Mouse (Mus musculus) E14TG2a.4 (cell line): ENCODE measurements around the gene Pik3c2a.

Experiments used
- H3K27me3 ChIP-seq: 2 replicates; pipeline ENCODE4 v1.6.1; 2014; ENCODE audit warnings: low read length, control low read depth; ENCODE audit not compliant: insufficient read depth
- H3K36me3 ChIP-seq: 2 replicates; pipeline ENCODE4 v1.6.1; 2014; ENCODE audit warnings: low read length, control low read depth; ENCODE audit not compliant: insufficient read depth
- H3K4me1 ChIP-seq: replicated peaks from 2 replicates; pipeline ENCODE4 v1.6.1; 2014; ENCODE audit warnings: low read depth, low read length, control low read depth
- H3K4me3 ChIP-seq: replicated peaks from 2 replicates; pipeline ENCODE4 v1.5.1; 2014; ENCODE audit warnings: mild to moderate bottlenecking, low read length
- H3K9me3 ChIP-seq: 2 replicates; pipeline ENCODE4 v1.6.1; 2014; ENCODE audit warnings: low read length, control low read depth
- CTCF ChIP-seq: conservative IDR thresholded peaks from 2 replicates; pipeline ENCODE4 v1.5.1; 2014; ENCODE audit warnings: low read length
- NANOG ChIP-seq: IDR thresholded peaks from 2 replicates; pipeline ENCODE4 v1.6.1; 2014; ENCODE audit warnings: borderline replicate concordance, low read length, mixed read lengths
- POU5F1 ChIP-seq: IDR thresholded peaks from 2 replicates; pipeline ENCODE4 v1.6.1; 2014; ENCODE audit warnings: low read length, borderline replicate concordance

Pik3c2a gene

GRCm38 (mm10) chr7:116336226-116336625, 107.0 kb downstream of the Pik3c2a start:
- Histone ChIP-seq H3K4me3 (no peak overlapping the region), H3K36me3 (peaks cover 64% of the 10 kb centered on the region), H3K4me1 (peaks cover 32% of the 10 kb centered on the region), H3K27me3 (no peaks in the 10 kb centered on the region), H3K9me3 (no peaks in the 10 kb centered on the region)
- no peak for TF ChIP-seq POU5F1
- no peak for TF ChIP-seq NANOG
- peak; percentile 69 for TF ChIP-seq CTCF

GRCm38 (mm10) chr7:116335133-116335532, 108.1 kb downstream of the Pik3c2a start:
- TF ChIP-seq NANOG, result no peak
- no peak for TF ChIP-seq CTCF
- peak overlapping the region; percentile 95 for H3K4me3 ChIP-seq
- peaks cover 27% of the 10 kb centered on the region for H3K4me1 ChIP-seq
- no peaks in the 10 kb centered on the region for H3K9me3 ChIP-seq
- no peaks in the 10 kb centered on the region for H3K27me3 ChIP-seq
- peaks cover 62% of the 10 kb centered on the region for H3K36me3 ChIP-seq

GRCm38 (mm10) chr7:116334669-116335038, 108.6 kb downstream of the Pik3c2a start:
- Histone ChIP-seq H3K9me3 (no peaks in the 10 kb centered on the region), H3K4me3 (peak overlapping the region; percentile 95)

GRCm38 (mm10) chr7:116333713-116334668, 109.3 kb downstream of the Pik3c2a start, which contains the start of gene Rps13:
Rps13 (minus strand) TSS chr7:116334195.
- no peaks in the 10 kb centered on the region for H3K27me3 ChIP-seq
- TF ChIP-seq POU5F1, result no peak
- TF ChIP-seq NANOG, result no peak
- TF ChIP-seq CTCF, result no peak
- no peaks in the 10 kb centered on the region for H3K9me3 ChIP-seq
- H3K4me3 ChIP-seq, result peak within 1 kb of the TSS; percentile 95
- H3K36me3 ChIP-seq, result peaks cover 50% of the 10 kb centered on the region
- peaks cover 21% of the 10 kb centered on the region for H3K4me1 ChIP-seq

More at GRCm38 (mm10) chr7:116334669-116335038, 108.6 kb downstream of the Pik3c2a start:
- Histone ChIP-seq H3K27me3 (no peaks in the 10 kb centered on the region), H3K4me1 (peaks cover 23% of the 10 kb centered on the region), H3K36me3 (peaks cover 57% of the 10 kb centered on the region)
- TF ChIP-seq NANOG, result no peak
- TF ChIP-seq CTCF, result no peak
- TF ChIP-seq POU5F1, result no peak

GRCm38 (mm10) chr7:116331246-116331645, 112.0 kb downstream of the Pik3c2a start:
- H3K36me3 ChIP-seq, result peaks cover 30% of the 10 kb centered on the region
- TF ChIP-seq NANOG (no peak), POU5F1 (no peak), CTCF (no peak)
- H3K27me3 ChIP-seq, result no peaks in the 10 kb centered on the region
- H3K4me1 ChIP-seq, result peaks cover 17% of the 10 kb centered on the region
- peak overlapping the region; percentile 95 for H3K4me3 ChIP-seq
- no peaks in the 10 kb centered on the region for H3K9me3 ChIP-seq

GRCm38 (mm10) chr7:116329858-116330257, 113.4 kb downstream of the Pik3c2a start:
- TF ChIP-seq CTCF (no peak), POU5F1 (no peak), NANOG (no peak)
- H3K4me1 ChIP-seq, result peaks cover 13% of the 10 kb centered on the region

GRCm38 (mm10) chr7:116328777-116329176, 114.5 kb downstream of the Pik3c2a start:
- no peak for TF ChIP-seq NANOG
- no peak for TF ChIP-seq POU5F1
- TF ChIP-seq CTCF, result no peak
- Histone ChIP-seq H3K4me3 (no peak overlapping the region), H3K4me1 (peaks cover 13% of the 10 kb centered on the region), H3K36me3 (peaks cover 29% of the 10 kb centered on the region), H3K9me3 (no peaks in the 10 kb centered on the region), H3K27me3 (no peaks in the 10 kb centered on the region)

More at GRCm38 (mm10) chr7:116329858-116330257, 113.4 kb downstream of the Pik3c2a start:
- Histone ChIP-seq H3K36me3 (peaks cover 29% of the 10 kb centered on the region), H3K9me3 (no peaks in the 10 kb centered on the region), H3K27me3 (no peaks in the 10 kb centered on the region), H3K4me3 (no peak overlapping the region)

- H3K36me3 ChIP-seq, result peaks cover 22% of the 10 kb centered on the region
- no peaks in the 10 kb centered on the region for H3K9me3 ChIP-seq
- TF ChIP-seq NANOG (no peak), POU5F1 (no peak), CTCF (no peak)
- H3K4me3 ChIP-seq, result no peak overlapping the region
- H3K27me3 ChIP-seq, result no peaks in the 10 kb centered on the region
- H3K4me1 ChIP-seq, result peaks cover 16% of the 10 kb centered on the region
Measured at GRCm38 (mm10) chr7:116327901-116328300, 115.3 kb downstream of the Pik3c2a start.

- TF ChIP-seq POU5F1 (no peak), CTCF (peak; percentile 60)
- no peaks in the 10 kb centered on the region for H3K9me3 ChIP-seq
- no peaks in the 10 kb centered on the region for H3K36me3 ChIP-seq
- H3K27me3 ChIP-seq, result no peaks in the 10 kb centered on the region
- H3K4me1 ChIP-seq, result peaks cover 4% of the 10 kb centered on the region
- H3K4me3 ChIP-seq, result no peak overlapping the region
Measured at GRCm38 (mm10) chr7:116323331-116323964, 119.8 kb downstream of the Pik3c2a start.
